Mouse (Mus musculus) testis, adult 2 months (tissue): ENCODE data around the gene Mdga1. TPM values are rescaled to one million over a fixed set of nuclear protein-coding genes. Genes with fewer than 3 reads are reported as not detected.

Source experiments
- H3K27ac ChIP-seq: fragments of 200-500 bp; 2 replicates; pipeline ENCODE4 v1.5.1; 2012; ENCODE audit warnings: low read depth, low read length; ENCODE audit not compliant: control insufficient read depth, insufficient read depth
- H3K27me3 ChIP-seq: fragments of 200-500 bp; 2 replicates; pipeline ENCODE4 v1.6.1; 2012; ENCODE audit warnings: mild to moderate bottlenecking, low read length, moderate library complexity; ENCODE audit not compliant: control insufficient read depth, insufficient read depth
- H3K36me3 ChIP-seq: fragments of 200-500 bp; 2 replicates; pipeline ENCODE4 v1.6.1; 2012; ENCODE audit warnings: mild to moderate bottlenecking, low read length; ENCODE audit not compliant: control insufficient read depth, insufficient read depth
- H3K4me1 ChIP-seq: fragments of 200-500 bp; 2 replicates; pipeline ENCODE4 v1.6.1; 2012; ENCODE audit warnings: low read length; ENCODE audit not compliant: control insufficient read depth, insufficient read depth
- H3K4me3 ChIP-seq: fragments of 200-500 bp; 2 replicates; pipeline ENCODE4 v1.5.1; 2012; ENCODE audit warnings: low read depth, mild to moderate bottlenecking, low read length, moderate library complexity, mixed read lengths; ENCODE audit not compliant: control insufficient read depth
- CTCF ChIP-seq: fragments of 200-500 bp; IDR thresholded peaks from 2 replicates; pipeline ENCODE4 v1.5.1; 2012; ENCODE audit warnings: low read depth, mild to moderate bottlenecking, inconsistent platforms, low read length, moderate library complexity; ENCODE audit not compliant: control insufficient read depth, insufficient read depth, insufficient replicate concordance
- POLR2A ChIP-seq: fragments of 200-500 bp; IDR thresholded peaks from 2 replicates; pipeline ENCODE4 v1.6.1; 2012; ENCODE audit warnings: low read depth, mild to moderate bottlenecking, inconsistent platforms, low read length, moderate library complexity; ENCODE audit not compliant: control insufficient read depth
- polyA plus RNA-seq: library from polyadenylated mRNA; depleted of rRNA; stranded (reverse); fragments of >200 nt; gene quantifications from 2 replicates; pipeline ENCODE4 v1.2.3, GENCODE M21; 2012

Mdga1 gene
- polyA plus RNA-seq, 1 experiment = 0.42 TPM

DNA sequence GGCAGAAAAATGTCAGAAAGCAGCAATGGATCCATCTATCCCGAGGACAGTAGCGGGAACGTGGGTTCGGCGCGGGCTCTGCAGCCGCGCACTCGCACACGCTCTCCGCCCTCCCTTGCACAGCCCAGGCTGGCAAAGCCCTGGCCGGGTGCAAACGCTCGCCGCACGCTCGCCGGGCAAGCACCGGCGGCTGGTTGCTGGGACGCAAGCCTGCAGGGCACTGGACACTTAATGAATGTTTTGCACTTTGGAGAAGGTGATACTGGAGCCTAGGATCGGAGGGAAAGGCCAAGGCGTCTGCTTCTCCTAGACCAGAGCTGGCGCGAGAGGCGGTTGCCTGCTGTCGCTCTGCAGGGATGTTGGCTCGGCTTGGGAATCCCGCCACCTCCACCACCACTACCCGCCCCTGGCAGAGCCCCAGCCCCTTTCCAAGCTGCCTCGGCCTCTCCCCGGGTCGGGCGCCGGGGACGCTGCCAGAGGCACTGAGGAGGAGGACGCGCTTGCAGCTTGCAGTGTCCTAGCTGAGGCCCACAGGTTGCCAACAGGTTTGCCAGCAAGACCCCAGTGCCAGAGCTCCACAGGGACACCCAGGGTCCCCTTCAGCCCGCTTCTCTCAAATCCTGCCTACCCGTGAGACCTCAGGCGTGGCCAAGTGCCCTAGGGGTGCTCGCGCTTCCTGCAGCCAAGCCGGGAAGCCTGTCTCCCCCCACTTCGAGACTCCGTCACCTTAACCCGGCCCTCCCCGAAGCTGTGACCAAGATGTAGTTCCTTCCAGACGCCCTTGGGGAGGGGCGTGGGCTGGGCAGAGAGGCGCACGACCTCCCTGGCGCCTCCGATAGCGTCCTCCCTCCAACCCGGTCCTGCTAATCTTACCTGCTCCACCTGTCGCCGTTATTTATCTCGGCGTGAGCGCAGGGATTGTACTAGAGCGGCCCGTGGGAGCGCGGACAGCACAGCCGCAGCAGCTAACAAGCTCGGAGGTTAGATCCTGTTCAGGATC, 80.6 kb downstream of the Mdga1 start:
- Histone ChIP-seq H3K27me3 (peaks cover 6% of the 10 kb centered on the region), H3K27ac (no peak overlapping the region), H3K4me1 (peaks cover 6% of the 10 kb centered on the region), H3K36me3 (no peaks in the 10 kb centered on the region), H3K4me3 (no peak overlapping the region)
- TF ChIP-seq POLR2A (no peak), CTCF (no peak)

DNA sequence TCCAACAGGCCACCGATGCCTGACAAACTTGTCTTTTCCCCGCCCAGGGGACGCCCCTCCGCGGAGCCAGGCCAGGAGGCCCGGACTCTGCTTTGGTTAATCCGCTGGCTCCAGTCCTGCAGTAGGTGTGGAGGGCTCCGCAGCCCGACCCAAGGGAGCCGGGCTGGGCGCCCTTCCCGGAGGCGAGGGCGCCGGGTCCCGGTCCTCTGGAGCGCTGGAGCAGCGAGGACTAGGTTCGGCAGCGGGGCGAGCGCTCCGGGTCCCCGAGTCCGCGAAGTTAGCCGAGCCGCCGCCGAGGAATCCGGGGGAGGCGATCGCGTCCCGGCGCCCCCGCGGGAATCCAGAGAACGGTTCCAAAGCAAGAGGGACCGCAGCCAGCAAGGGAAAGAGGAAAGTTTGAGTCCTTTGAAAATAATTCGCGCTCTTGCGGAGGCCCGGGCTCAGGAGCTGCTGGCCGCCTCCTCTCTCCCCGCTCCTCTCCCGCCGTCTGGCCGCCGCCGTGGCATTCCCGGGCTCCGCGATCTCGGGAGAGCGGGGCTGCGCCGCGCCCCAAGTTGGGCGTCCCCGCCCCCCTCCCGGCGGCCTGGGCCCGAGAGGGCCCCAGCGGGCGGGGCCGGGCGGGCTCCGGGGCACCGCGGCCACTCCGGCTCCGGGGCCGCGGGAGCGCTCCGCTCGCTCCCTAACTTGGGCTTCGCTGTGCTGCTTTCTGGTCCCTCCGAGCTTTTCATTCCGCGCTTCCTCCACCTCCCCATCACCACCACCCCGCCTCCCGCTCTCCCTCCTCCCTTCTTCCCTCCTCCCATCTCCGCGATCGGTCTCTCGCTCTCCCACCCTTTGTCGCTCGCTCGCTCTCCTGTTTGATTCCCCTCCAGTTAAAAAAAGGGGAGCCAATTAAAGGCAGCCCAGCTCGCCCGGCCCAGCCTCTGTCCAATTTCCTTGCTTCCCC, 81.7 kb downstream of the Mdga1 start:
- H3K27ac ChIP-seq = no peak overlapping the region

DNA sequence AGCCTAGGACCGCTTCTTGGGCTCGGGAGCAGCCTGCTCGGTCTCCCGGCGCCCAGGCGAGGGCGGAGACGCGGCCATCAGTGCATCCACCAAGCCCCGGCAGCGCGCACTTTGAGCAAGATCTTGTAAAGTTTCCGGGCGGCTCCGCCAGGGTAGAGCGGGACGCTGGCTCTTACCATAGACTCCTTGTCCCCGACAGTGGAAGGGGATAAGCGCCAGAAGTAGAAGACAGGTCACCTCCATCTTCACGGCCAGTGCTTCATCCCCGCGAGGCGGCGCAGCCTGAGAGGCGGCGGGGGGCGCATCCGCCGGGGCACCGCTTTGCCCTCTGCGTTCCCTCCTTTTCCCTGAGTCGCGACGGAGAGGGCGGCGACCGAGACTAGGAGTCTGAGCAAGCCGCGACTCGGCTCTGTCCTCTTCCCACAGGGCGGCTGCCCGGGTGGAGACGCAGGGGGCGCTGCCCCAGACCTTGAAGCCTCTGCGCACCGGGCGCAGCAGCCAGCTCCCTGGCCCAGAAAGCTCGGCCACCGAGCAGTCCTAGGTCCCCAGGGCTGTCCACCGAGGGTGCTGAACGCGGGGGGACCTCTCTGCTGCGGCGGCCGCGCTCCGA, 82.5 kb downstream of the Mdga1 start:
- Histone ChIP-seq H3K4me1 (peaks cover 6% of the 10 kb centered on the region), H3K27ac (no peak overlapping the region), H3K36me3 (no peaks in the 10 kb centered on the region), H3K27me3 (peaks cover 6% of the 10 kb centered on the region), H3K4me3 (peak overlapping the region; percentile 37)
- TF ChIP-seq POLR2A (no peak), CTCF (no peak)

More for the DNA sequence above, 81.7 kb downstream of the Mdga1 start:
- Histone ChIP-seq H3K4me3 (peak overlapping the region; percentile 37), H3K4me1 (peaks cover 6% of the 10 kb centered on the region), H3K36me3 (no peaks in the 10 kb centered on the region), H3K27me3 (peaks cover 6% of the 10 kb centered on the region)
- TF ChIP-seq POLR2A (no peak), CTCF (no peak)

DNA sequence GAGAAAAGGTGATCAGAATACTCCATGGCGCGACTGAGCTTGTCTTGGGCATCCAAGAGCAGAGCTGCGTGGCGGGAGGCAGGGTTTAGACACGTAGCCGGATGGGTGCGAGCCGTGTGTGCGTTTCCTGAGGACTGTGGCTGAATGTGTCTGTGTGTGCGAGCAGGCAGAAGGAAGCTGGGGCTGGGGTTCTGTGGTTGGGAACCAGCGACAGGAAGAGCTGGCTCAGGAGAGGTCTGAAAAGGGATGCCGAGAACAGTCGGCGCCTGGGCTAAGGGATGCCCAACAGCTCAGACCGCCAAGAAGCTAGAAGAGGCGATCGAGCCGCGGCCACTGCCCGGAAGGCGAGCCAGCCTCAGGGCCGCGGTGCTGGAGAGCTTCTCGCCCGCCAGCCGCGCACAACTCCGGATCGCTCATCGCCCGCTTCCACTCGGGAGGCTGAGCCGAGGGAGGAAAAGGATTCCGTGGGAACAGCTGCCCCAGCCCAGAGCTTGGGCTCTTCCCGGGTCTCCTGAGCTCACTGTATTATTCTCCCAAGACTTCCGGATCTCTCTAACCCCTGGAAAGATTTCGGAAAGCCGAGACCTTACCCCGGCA, 83.1 kb downstream of the Mdga1 start:
- no peak overlapping the region for H3K27ac ChIP-seq
- peaks cover 6% of the 10 kb centered on the region for H3K4me1 ChIP-seq
- TF ChIP-seq CTCF (no peak), POLR2A (no peak)
- H3K4me3 ChIP-seq = peak overlapping the region; percentile 37
- no peaks in the 10 kb centered on the region for H3K36me3 ChIP-seq
- peaks cover 6% of the 10 kb centered on the region for H3K27me3 ChIP-seq

DNA sequence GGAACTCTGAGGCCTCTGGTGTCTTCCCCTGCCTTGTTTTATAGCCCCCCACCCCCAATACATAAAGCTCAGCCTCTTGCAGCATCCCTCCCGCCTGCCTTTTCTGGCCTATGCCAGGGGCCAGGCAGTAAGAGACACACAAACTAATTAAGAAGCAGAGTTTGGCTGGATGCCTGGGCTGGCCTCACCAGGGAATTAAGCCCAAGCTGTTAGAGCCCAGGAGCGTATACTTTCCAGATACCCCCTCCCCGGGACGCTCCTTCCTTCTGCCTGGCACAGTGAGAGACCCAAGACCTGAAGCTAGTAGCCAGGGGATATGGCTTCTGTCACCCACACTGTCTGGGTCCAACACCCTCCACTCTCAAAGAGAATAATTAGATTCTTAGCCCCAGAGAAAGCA, 83.8 kb downstream of the Mdga1 start:
- H3K4me1 ChIP-seq = peaks cover 6% of the 10 kb centered on the region
- TF ChIP-seq CTCF (no peak), POLR2A (no peak)
- H3K4me3 ChIP-seq = no peak overlapping the region

DNA sequence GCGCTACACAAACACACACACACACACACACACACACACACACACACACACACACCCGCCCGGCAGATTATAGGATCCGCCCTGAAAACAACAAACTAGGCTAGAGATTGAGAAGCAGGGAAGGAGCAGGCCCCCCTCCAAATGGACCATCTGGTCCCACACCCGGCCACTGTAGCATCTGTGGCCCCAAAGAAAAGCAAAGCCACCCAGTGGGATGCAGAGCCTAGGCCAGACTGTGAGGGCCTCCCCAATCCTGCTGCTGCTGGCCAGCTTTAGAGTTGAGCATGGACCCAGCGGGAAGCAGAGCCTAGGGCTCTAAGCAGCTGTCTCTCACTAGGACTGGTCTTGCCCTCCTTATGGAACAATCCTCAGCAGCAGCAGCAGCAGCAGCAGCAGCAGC, 85.3 kb downstream of the Mdga1 start:
- H3K4me3 ChIP-seq = no peak overlapping the region
- TF ChIP-seq POLR2A (no peak), CTCF (no peak)
- H3K27ac ChIP-seq = no peak overlapping the region
- H3K4me1 ChIP-seq = peaks cover 6% of the 10 kb centered on the region
- peaks cover 6% of the 10 kb centered on the region for H3K27me3 ChIP-seq
- no peaks in the 10 kb centered on the region for H3K36me3 ChIP-seq

More for the DNA sequence above, 83.8 kb downstream of the Mdga1 start:
- Histone ChIP-seq H3K36me3 (no peaks in the 10 kb centered on the region), H3K27ac (no peak overlapping the region), H3K27me3 (peaks cover 6% of the 10 kb centered on the region)

DNA sequence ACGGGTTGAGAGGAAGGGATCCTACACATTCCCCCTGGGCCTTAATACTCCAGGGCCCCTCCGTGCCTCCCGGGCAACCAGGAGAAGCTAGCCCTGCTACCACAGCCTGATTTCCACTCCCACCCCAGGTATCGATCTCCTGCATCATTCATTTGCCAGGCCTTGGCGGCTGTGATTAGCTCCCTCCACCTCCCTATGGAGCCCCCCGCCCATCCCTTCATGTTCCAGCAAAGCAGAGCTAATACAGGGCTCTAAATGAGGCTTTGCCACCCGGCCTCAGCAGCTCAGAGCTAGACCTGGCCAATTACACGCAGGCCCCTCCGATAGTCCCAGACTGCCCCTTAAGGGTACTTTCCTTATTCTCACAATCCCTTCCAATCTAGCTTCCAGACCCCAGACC, 86.5 kb downstream of the Mdga1 start:
- H3K36me3 ChIP-seq = no peaks in the 10 kb centered on the region
- no peak overlapping the region for H3K27ac ChIP-seq
- peaks cover 6% of the 10 kb centered on the region for H3K27me3 ChIP-seq
- peaks cover 6% of the 10 kb centered on the region for H3K4me1 ChIP-seq
- TF ChIP-seq CTCF (no peak), POLR2A (no peak)
- no peak overlapping the region for H3K4me3 ChIP-seq
